Mouse (Mus musculus) testis, adult 2 months (tissue): ENCODE data around the gene Mtf1. TPM values are rescaled to one million over a fixed set of nuclear protein-coding genes. Genes with fewer than 3 reads are reported as not detected.

ENCODE experiments used
- H3K27ac ChIP-seq: fragments of 200-500 bp; 2 replicates; pipeline ENCODE4 v1.5.1; 2012; ENCODE audit warnings: low read depth, low read length; ENCODE audit not compliant: control insufficient read depth, insufficient read depth
- H3K27me3 ChIP-seq: fragments of 200-500 bp; 2 replicates; pipeline ENCODE4 v1.6.1; 2012; ENCODE audit warnings: mild to moderate bottlenecking, low read length, moderate library complexity; ENCODE audit not compliant: control insufficient read depth, insufficient read depth
- H3K36me3 ChIP-seq: fragments of 200-500 bp; 2 replicates; pipeline ENCODE4 v1.6.1; 2012; ENCODE audit warnings: mild to moderate bottlenecking, low read length; ENCODE audit not compliant: control insufficient read depth, insufficient read depth
- H3K4me1 ChIP-seq: fragments of 200-500 bp; 2 replicates; pipeline ENCODE4 v1.6.1; 2012; ENCODE audit warnings: low read length; ENCODE audit not compliant: control insufficient read depth, insufficient read depth
- H3K4me3 ChIP-seq: fragments of 200-500 bp; 2 replicates; pipeline ENCODE4 v1.5.1; 2012; ENCODE audit warnings: low read depth, mild to moderate bottlenecking, low read length, moderate library complexity, mixed read lengths; ENCODE audit not compliant: control insufficient read depth
- CTCF ChIP-seq: fragments of 200-500 bp; IDR thresholded peaks from 2 replicates; pipeline ENCODE4 v1.5.1; 2012; ENCODE audit warnings: low read depth, mild to moderate bottlenecking, inconsistent platforms, low read length, moderate library complexity; ENCODE audit not compliant: control insufficient read depth, insufficient read depth, insufficient replicate concordance
- POLR2A ChIP-seq: fragments of 200-500 bp; IDR thresholded peaks from 2 replicates; pipeline ENCODE4 v1.6.1; 2012; ENCODE audit warnings: low read depth, mild to moderate bottlenecking, inconsistent platforms, low read length, moderate library complexity; ENCODE audit not compliant: control insufficient read depth
- polyA plus RNA-seq: library from polyadenylated mRNA; depleted of rRNA; stranded (reverse); fragments of >200 nt; gene quantifications from 2 replicates; pipeline ENCODE4 v1.2.3, GENCODE M21; 2012

Gene Mtf1
- polyA plus RNA-seq, 1 experiment: 64.0 TPM

DNA sequence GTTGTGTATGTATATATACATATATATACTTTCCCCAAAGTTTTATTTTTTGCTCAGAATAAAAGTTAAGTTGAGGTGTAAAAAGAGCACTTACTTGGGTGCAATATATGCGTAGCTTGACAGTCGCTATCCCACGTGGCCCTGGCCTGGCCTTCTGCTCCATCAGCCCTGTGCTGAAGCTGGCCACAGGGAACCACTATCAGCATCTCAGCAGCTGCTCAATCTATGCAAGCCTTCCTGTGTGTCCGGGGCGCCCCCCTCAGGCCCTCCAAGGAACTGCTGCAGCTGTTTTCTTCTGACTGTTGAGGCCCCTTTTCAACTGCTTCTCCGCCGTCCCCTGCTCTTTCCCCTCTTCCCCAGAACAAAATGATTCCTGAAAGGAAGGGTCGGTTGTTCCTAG, 45.7 kb downstream of the Mtf1 start:
- H3K36me3 ChIP-seq: no peaks in the 10 kb centered on the region
- TF ChIP-seq POLR2A: no peak
- peak; percentile 72; the same call in 1 of the 2 replicates for TF ChIP-seq CTCF
- H3K4me3 ChIP-seq: no peak overlapping the region
- H3K27ac ChIP-seq: no peak overlapping the region
- peaks cover 15% of the 10 kb centered on the region for H3K4me1 ChIP-seq
- H3K27me3 ChIP-seq: no peaks in the 10 kb centered on the region

DNA sequence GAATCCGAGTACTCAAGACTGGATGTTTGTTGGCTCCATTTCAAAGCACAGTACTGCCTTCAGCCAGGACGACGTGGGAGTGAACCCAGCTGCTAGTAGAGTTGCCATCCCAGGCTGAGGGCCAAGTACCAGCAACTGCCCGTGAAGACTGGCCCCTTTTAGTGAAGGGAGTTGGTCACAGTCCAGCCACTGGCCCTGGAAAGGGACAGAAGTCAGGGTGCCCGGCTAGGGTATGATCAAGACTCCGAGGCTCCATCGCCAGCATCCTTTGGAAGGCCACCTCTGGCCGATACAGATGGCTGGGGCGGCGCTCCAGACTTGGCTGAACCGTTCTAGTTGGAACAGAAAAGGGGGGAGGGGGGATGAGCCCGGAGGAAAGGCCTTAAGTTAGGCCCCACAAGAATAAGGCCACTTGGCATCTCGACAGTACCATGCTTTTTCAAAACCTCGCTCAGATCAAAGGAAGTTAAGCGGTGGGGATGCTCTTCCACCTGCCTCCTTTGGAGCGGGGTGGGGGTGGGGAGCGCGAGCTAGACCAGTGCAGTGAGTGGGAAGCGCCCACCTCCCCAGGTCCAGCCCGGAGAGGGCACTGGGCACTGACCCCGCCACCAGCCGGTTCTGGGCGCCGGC, 47.8 kb downstream of the Mtf1 start:
- TF ChIP-seq POLR2A (peak; percentile 46; the same call in 1 of the 2 replicates), CTCF (no peak)
- Histone ChIP-seq H3K27me3 (no peaks in the 10 kb centered on the region), H3K36me3 (peaks cover 2% of the 10 kb centered on the region), H3K4me1 (peaks cover 15% of the 10 kb centered on the region), H3K27ac (peak overlapping the region; percentile 84), H3K4me3 (peak overlapping the region; percentile 99)

DNA sequence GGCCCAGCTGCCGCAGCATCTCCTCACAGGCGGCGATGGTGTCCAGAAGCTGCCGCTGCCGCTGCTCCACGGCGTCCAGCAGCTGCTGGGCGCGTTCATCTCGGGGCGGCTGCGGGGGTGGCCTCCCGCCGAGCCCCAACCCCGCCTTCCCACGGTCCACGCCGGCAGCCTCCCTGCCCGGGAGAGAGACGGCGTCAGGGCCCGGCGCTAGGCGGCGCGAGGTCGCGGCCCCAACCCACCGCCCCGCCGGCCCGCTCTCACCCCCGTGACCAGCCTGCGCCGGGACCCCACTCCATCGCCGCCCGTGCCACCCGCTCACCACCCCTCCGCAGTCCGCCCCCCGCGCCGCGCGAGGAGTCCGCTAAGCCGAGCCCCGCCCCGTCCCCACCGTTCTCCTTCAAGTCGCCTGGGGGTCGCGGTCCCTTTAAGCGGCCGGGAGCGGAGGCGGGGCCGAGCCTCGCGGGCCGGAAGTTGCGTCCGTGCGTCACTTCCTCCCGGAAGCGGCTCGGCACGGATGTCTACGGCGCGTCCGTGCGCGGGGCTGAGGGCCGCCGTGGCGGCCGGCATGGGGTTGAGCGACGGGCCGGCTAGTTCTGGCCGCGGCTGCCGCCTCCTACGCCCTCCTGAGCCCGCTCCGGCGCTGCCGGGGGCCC, 48.5 kb downstream of the Mtf1 start, which contains the start of gene Yrdc:
Gene Yrdc, plus strand, starts transcription at position 419 of the 653 bp plus-strand sequence.
- Histone ChIP-seq H3K36me3 (peaks cover 2% of the 10 kb centered on the region), H3K4me1 (peaks cover 15% of the 10 kb centered on the region), H3K4me3 (peak within 1 kb of the TSS; percentile 99), H3K27me3 (no peaks in the 10 kb centered on the region), H3K27ac (peak within 1 kb of the TSS; percentile 93)
- TF ChIP-seq POLR2A: peak; percentile 69
- no peak; the same call in 1 of the 2 replicates for TF ChIP-seq CTCF

DNA sequence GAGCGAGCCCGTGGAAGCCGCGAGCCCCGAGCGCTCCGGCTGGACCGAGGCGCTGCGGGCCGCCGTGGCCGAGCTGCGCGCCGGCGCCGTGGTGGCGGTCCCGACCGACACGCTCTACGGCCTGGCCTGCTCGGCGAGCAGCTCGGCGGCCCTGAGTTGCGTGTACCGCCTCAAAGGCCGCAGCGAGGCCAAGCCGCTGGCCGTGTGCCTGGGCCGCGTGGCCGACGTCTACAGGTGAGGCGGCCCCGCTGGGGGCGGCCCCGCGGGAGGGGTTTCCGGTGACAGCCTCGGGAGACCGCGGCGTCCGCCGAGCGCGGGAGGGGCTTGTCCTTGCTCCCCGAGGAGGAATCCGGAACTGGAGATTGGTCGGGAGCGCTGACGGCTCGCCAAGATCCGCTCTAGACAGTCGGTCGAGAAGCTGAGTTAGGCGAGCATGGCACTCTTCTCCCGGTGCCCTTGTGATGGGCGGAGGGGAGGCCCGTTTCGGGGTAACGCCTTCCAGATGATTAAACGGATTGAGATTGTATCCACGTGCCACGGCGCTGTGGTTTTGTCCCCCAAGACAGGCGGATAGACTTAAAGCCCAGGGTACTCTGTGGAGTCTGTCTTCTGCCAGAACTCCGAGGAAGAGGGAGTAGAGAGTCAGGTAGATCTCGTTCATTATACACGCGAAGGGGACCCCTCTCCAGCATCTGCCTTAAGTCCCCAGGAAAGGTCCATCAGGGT, 49.2 kb downstream of the Mtf1 start, which contains the start of gene 1110065P20Rik:
Gene 1110065P20Rik, minus strand, starts transcription at position 264 of the 726 bp plus-strand sequence.
- Histone ChIP-seq H3K27me3 (no peaks in the 10 kb centered on the region), H3K4me3 (peak within 1 kb of the TSS; percentile 99), H3K27ac (peak within 1 kb of the TSS; percentile 93), H3K36me3 (peaks cover 2% of the 10 kb centered on the region), H3K4me1 (peaks cover 15% of the 10 kb centered on the region)
- TF ChIP-seq CTCF (no peak; the same call in 1 of the 2 replicates), POLR2A (peak; percentile 55)

DNA sequence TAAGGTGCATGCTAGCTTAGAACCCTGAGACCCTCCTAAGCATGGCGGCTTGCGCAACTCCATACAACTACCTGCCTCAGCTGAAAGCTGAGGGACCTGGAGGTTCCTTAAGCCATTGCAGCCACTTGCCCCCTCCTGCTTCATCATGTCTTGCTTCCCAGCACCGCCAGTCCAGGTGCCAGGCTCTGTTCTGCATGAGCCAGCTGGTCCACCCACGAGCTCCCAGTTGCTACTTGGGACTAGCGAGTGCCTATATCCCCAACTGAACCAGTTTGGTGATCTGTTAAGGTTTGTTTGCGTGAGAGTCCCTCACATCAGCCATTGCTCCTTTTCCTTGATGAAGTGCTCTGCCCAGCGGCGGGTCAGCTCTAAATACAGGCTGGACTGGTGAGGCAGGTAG, 54.4 kb downstream of the Mtf1 start:
- Histone ChIP-seq H3K4me1 (peaks cover 4% of the 10 kb centered on the region), H3K27ac (no peak overlapping the region), H3K27me3 (no peaks in the 10 kb centered on the region), H3K4me3 (no peak overlapping the region), H3K36me3 (peaks cover 2% of the 10 kb centered on the region)
- TF ChIP-seq CTCF (no peak), POLR2A (no peak)

DNA sequence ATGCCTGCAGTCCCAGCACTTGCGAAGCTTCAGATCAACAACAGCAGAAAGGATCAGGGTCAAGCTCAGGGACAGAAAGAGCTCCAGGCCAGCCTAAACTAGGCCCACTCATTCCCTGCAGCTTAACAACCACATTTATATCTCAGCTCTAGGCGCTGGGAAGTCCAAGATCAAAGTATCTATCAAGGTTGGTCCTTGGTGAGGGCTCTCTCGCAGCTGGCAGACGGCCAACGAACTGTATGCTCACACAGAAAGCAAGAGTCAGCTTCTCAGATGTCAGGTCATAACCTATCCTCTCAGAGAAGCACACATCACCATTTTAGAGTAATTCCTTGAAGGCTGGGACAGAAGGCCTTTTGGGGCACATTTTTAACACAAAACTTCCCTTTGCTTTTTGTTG, 56.5 kb downstream of the Mtf1 start:
- no peak overlapping the region for H3K4me3 ChIP-seq
- H3K36me3 ChIP-seq: peaks cover 2% of the 10 kb centered on the region
- H3K4me1 ChIP-seq: peaks cover 12% of the 10 kb centered on the region
- no peaks in the 10 kb centered on the region for H3K27me3 ChIP-seq
- TF ChIP-seq POLR2A (no peak), CTCF (no peak)
- H3K27ac ChIP-seq: no peak overlapping the region

DNA sequence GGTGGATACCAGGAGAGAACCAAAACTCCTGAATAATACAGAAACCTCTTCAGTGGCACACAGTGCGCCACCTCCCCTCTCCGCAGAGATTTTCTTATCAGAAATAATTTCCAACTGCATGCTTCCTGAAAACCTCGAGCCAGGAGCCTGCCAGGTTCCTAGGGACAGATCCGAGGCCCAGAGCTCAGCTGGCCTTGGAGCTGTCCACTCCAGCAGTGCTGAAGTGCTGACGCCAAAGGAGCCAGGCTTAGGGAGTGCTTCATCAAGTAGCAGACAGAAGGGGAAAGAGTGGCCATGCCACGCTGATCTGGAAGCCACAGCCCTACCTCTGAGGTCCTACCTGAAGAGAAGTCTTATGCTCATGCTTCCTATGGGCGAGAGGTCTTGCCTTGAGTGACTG, 58.5 kb downstream of the Mtf1 start:
- Histone ChIP-seq H3K36me3 (no peaks in the 10 kb centered on the region), H3K27me3 (no peaks in the 10 kb centered on the region), H3K4me1 (peaks cover 12% of the 10 kb centered on the region), H3K27ac (no peak overlapping the region), H3K4me3 (no peak overlapping the region)
- no peak for TF ChIP-seq CTCF
- TF ChIP-seq POLR2A: no peak
